Mouse (Mus musculus) lung, postnatal 36 days (tissue): ENCODE measurements around the gene Amy2a1.
"Not testable (repeated sequence)": the region's sequence is repeated elsewhere in the genome, so short reads cannot be mapped to it uniquely, and the experiment has no call there.

ENCODE experiments used
- DNase-seq: peaks from one replicate; pipeline ENCODE4 v3.0.0; 2022; ENCODE audit warnings: mixed read lengths

Gene Amy2a1

GRCm38 (mm10) chr3:113532328-113532727, at the start of gene Amy2a1:
Gene Amy2a1 (minus strand): TSS chr3:113532428.
- not testable (repeated sequence) for DNase-seq

- no peak for DNase-seq
These were observed 42.4 kb upstream of the Amy2a1 start for GRCm38 (mm10) chr3:113574578-113574977.

GRCm38 (mm10) chr3:113574138-113574537, 41.9 kb upstream of the Amy2a1 start:
- no peak for DNase-seq

GRCm38 (mm10) chr3:113572158-113572557, 39.9 kb upstream of the Amy2a1 start:
- DNase-seq, result no peak

GRCm38 (mm10) chr3:113539692-113540091, 7.5 kb upstream of the Amy2a1 start:
- DNase-seq, result no peak
